Mouse (Mus musculus): Measurements from ENCODE around the gene Zfp560. TPM values are rescaled to one million over a fixed set of nuclear protein-coding genes. Genes with fewer than 3 reads are reported as not detected.

The Zfp560 gene
- total and polyA plus RNA-seq, 3 experiments = 9.9 to 11.0 (median 10.1) TPM

Other genes with a start within 250 kb of the Zfp560 start
- not detected for gene Olfr870, start 211.1 kb downstream of the Zfp560 start, total RNA-seq (2021)
- not detected in 2 replicates for gene Olfr870, start 211.1 kb downstream of the Zfp560 start, polyA plus RNA-seq (2012; rRNA removed)
- not detected for gene Olfr871, start 173.0 kb downstream of the Zfp560 start, total RNA-seq (2021)
- gene Olfr871, start 173.0 kb downstream of the Zfp560 start, polyA plus RNA-seq (2012; rRNA removed) = not detected in 2 replicates
- gene Olfr872, start 148.1 kb downstream of the Zfp560 start, total RNA-seq (2021) = not detected
- gene Olfr872, start 148.1 kb downstream of the Zfp560 start, polyA plus RNA-seq (2012; rRNA removed) = not detected in 2 replicates
- gene Olfr39, start 102.8 kb downstream of the Zfp560 start, total RNA-seq (2021) = not detected
- gene Olfr39, start 102.8 kb downstream of the Zfp560 start, polyA plus RNA-seq (2012; rRNA removed) = not detected in 2 replicates
- gene Olfr873, start 86.6 kb downstream of the Zfp560 start, total RNA-seq (2021) = not detected
- not detected in 2 replicates for gene Olfr873, start 86.6 kb downstream of the Zfp560 start, polyA plus RNA-seq (2012; rRNA removed)
- gene Olfr18, start 49.1 kb downstream of the Zfp560 start, total RNA-seq (2021) = not detected
- gene Olfr18, start 49.1 kb downstream of the Zfp560 start, polyA plus RNA-seq (2012; rRNA removed) = 0.06 TPM in 1 of 2 replicates, not detected in the other
- 1 to 10 TPM; 7.5 to 9.8 TPM for gene Zfp26, start 75.0 kb upstream of the Zfp560 start, total RNA-seq (2021)
- 1.4 and 3.2 TPM in 2 replicates for gene Zfp26, start 75.0 kb upstream of the Zfp560 start, polyA plus RNA-seq (2012; rRNA removed)
- 10 to 100 TPM in 1 of 2 experiments, 1 to 10 TPM in 1; 7.9 to 12.8 TPM for gene Zfp426, start 107.6 kb upstream of the Zfp560 start, total RNA-seq (2021)
- gene Zfp426, start 107.6 kb upstream of the Zfp560 start, polyA plus RNA-seq (2012; rRNA removed) = 3.8 and 6.6 TPM in 2 replicates
- 10 to 100 TPM; 23.3 to 23.8 TPM for gene Zfp266, start 136.2 kb upstream of the Zfp560 start, total RNA-seq (2021)
- gene Zfp266, start 136.2 kb upstream of the Zfp560 start, polyA plus RNA-seq (2012; rRNA removed) = 6.0 and 10.6 TPM in 2 replicates
- 1 to 10 TPM; 4.7 to 5.1 TPM for gene Zfp846, start 196.1 kb upstream of the Zfp560 start, total RNA-seq (2021)
- 1.4 and 3.5 TPM in 2 replicates for gene Zfp846, start 196.1 kb upstream of the Zfp560 start, polyA plus RNA-seq (2012; rRNA removed)

Data from heart, adult 2 months (tissue).